Mouse (Mus musculus): ENCODE results near the gene Ndrg4. TPM values are rescaled to one million over a fixed set of nuclear protein-coding genes. Genes with fewer than 3 reads are reported as not detected.

The Ndrg4 gene
- total RNA-seq, 1 experiment, result 9.4 TPM

DNA sequence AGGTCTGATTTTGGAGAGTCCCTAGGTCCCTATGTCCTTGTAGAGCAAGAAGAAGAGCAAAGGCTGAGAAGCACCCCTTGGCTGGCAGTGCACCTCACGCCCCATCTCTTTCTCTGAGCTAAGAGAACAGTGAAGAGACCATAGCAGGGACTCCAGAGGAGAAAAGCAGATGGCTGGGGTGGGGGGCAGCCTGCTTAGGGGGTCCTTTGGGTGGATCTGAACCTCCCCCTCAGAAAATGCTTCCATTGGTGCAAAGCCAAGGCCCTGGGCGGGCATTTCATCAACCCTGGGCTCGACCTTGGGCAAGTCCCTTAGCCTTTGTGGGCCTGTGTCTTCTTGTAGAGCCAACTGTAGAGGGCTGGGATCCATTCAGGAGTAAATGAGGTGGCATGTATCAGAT lies 27.8 kb downstream of the Ndrg4 start:
- no peak overlapping the region for H3K27ac ChIP-seq (ENCODE audit: insufficient read depth, low read depth, low read length, poor library complexity, severe bottlenecking)

GRCm38 (mm10) chr8:95709579-95709978 lies 32.8 kb downstream of the Ndrg4 start:
- DNase-seq (ENCODE audit: low read depth, low spot score), result no peak
- in situ Hi-C loops (cut with MboI; ENCODE audit: low sequenced_read_pairs in 2 of 2, unreplicated experiment in 2 of 2), result loop anchor here in 1 of 2 experiments (10.0 kb wide), 1 partner anchor 105 kb away; no protein-coding TSS in a partner anchor
- peaks cover 0 to 27% of the 10 kb centered on the region in 2 experiments; a peak in 2 of 4 replicates for H3K4me1 ChIP-seq (ENCODE audit: control insufficient read depth in 2 of 2, insufficient read depth in 2 of 2, low read length in 2 of 2, poor library complexity in 1 of 2)

More for the DNA sequence above, 27.8 kb downstream of the Ndrg4 start:
- no peak overlapping the region for H3K4me3 ChIP-seq (ENCODE audit: insufficient read depth in 1 of 2, low read depth in 1 of 2, low read length in 2 of 2, poor library complexity in 1 of 2, severe bottlenecking in 1 of 2)
- no peaks in the 10 kb centered on the region for H3K36me3 ChIP-seq (ENCODE audit: control insufficient read depth, insufficient read depth, low read length, poor library complexity, severe bottlenecking)
- in situ Hi-C loops (cut with MboI; ENCODE audit: low sequenced_read_pairs in 2 of 2, unreplicated experiment in 2 of 2), result loop anchor here in 1 of 2 experiments (10.0 kb wide), 1 partner anchor 100 kb away; no protein-coding TSS in a partner anchor
- no peak for TF ChIP-seq MAFK (IDR thresholded peaks at IDR 0.05; ENCODE audit: insufficient read depth, low read depth, low read length)
- no peak for TF ChIP-seq ZNF384 (IDR thresholded peaks at IDR 0.05; ENCODE audit: low read depth, low read length)
- no peak for TF ChIP-seq HCFC1 (IDR thresholded peaks at IDR 0.05; ENCODE audit: borderline replicate concordance, insufficient read depth, low read length)
- no peak for TF ChIP-seq ZC3H11A (IDR thresholded peaks at IDR 0.05; ENCODE audit: borderline replicate concordance, low read depth, low read length)
- TF ChIP-seq CHD2 (IDR thresholded peaks at IDR 0.05; ENCODE audit: low read depth, low read length), result no peak
- no peak for DNase-seq (ENCODE audit: low read depth, low spot score)
- H3K9ac ChIP-seq (ENCODE audit: insufficient read depth, low read depth, low read length, poor library complexity, severe bottlenecking), result no peak overlapping the region
- H3K9me3 ChIP-seq (ENCODE audit: control insufficient read depth, insufficient read depth, low read depth, low read length), result no peaks in the 10 kb centered on the region
- H3K4me1 ChIP-seq (ENCODE audit: control insufficient read depth in 2 of 2, insufficient read depth in 2 of 2, low read length in 2 of 2, poor library complexity in 1 of 2), result peaks cover 5 to 15% of the 10 kb centered on the region in 2 experiments; a peak in 3 of 4 replicates

GRCm38 (mm10) chr8:95711029-95711428 lies 34.2 kb downstream of the Ndrg4 start:
- in situ Hi-C loops (cut with MboI; ENCODE audit: low sequenced_read_pairs in 2 of 2, unreplicated experiment in 2 of 2), result no loop called here
- no peak for DNase-seq (ENCODE audit: low read depth, low spot score)

More at GRCm38 (mm10) chr8:95709579-95709978, 32.8 kb downstream of the Ndrg4 start:
- Histone ChIP-seq H3K9ac (ENCODE audit: insufficient read depth, low read depth, low read length, poor library complexity, severe bottlenecking) (no peak overlapping the region), H3K9me3 (ENCODE audit: control insufficient read depth, insufficient read depth, low read depth, low read length) (no peaks in the 10 kb centered on the region), H3K4me3 (ENCODE audit: insufficient read depth in 1 of 2, low read depth in 1 of 2, low read length in 2 of 2, poor library complexity in 1 of 2, severe bottlenecking in 1 of 2) (no peak overlapping the region), H3K27ac (ENCODE audit: insufficient read depth, low read depth, low read length, poor library complexity, severe bottlenecking) (no peak overlapping the region), H3K36me3 (ENCODE audit: control insufficient read depth, insufficient read depth, low read length, poor library complexity, severe bottlenecking) (no peaks in the 10 kb centered on the region)
- TF ChIP-seq HCFC1 (IDR thresholded peaks at IDR 0.05; ENCODE audit: borderline replicate concordance, insufficient read depth, low read length) (no peak), ZC3H11A (IDR thresholded peaks at IDR 0.05; ENCODE audit: borderline replicate concordance, low read depth, low read length) (no peak), ZNF384 (IDR thresholded peaks at IDR 0.05; ENCODE audit: low read depth, low read length) (no peak), CHD2 (IDR thresholded peaks at IDR 0.05; ENCODE audit: low read depth, low read length) (no peak), MAFK (IDR thresholded peaks at IDR 0.05; ENCODE audit: insufficient read depth, low read depth, low read length) (no peak)

DNA sequence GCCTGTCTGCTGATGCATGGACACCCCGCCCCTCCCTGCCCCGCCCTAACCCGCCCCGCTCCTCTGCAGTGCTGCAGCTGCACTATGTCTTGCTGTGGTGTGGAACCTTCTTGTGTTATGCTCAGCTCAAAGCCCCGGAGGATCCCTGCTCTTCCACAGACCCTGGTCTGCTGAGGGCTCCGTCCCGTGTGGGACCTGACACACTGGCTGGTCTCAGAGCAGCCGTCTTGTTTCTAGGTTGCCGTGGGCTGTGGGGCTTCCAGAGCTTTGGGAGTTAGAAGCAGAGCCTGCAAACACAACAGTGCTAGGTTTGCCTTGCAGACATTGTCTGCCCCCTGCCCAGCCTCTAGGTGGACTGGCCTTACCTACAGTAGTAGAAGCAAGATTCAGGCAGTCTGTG lies 35.6 kb downstream of the Ndrg4 start:
- in situ Hi-C loops (cut with MboI; ENCODE audit: low sequenced_read_pairs in 2 of 2, unreplicated experiment in 2 of 2), result no loop called here
- no peak overlapping the region for H3K9ac ChIP-seq (ENCODE audit: insufficient read depth, low read depth, low read length, poor library complexity, severe bottlenecking)
- no peak for DNase-seq (ENCODE audit: low read depth, low spot score)
- peaks cover 2 to 31% of the 10 kb centered on the region in 2 experiments for H3K4me1 ChIP-seq (ENCODE audit: control insufficient read depth in 2 of 2, insufficient read depth in 2 of 2, low read length in 2 of 2, poor library complexity in 1 of 2)
- no peak overlapping the region for H3K4me3 ChIP-seq (ENCODE audit: insufficient read depth in 1 of 2, low read depth in 1 of 2, low read length in 2 of 2, poor library complexity in 1 of 2, severe bottlenecking in 1 of 2)
- no peak overlapping the region for H3K27ac ChIP-seq (ENCODE audit: insufficient read depth, low read depth, low read length, poor library complexity, severe bottlenecking)
- no peaks in the 10 kb centered on the region for H3K9me3 ChIP-seq (ENCODE audit: control insufficient read depth, insufficient read depth, low read depth, low read length)
- TF ChIP-seq CHD2 (IDR thresholded peaks at IDR 0.05; ENCODE audit: low read depth, low read length) (no peak), ZNF384 (IDR thresholded peaks at IDR 0.05; ENCODE audit: low read depth, low read length) (no peak), HCFC1 (IDR thresholded peaks at IDR 0.05; ENCODE audit: borderline replicate concordance, insufficient read depth, low read length) (no peak), MAFK (IDR thresholded peaks at IDR 0.05; ENCODE audit: insufficient read depth, low read depth, low read length) (no peak), ZC3H11A (IDR thresholded peaks at IDR 0.05; ENCODE audit: borderline replicate concordance, low read depth, low read length) (no peak)
- peaks cover 2% of the 10 kb centered on the region; the same call in 1 of the 2 replicates for H3K36me3 ChIP-seq (ENCODE audit: control insufficient read depth, insufficient read depth, low read length, poor library complexity, severe bottlenecking)

More at GRCm38 (mm10) chr8:95711029-95711428, 34.2 kb downstream of the Ndrg4 start:
- Histone ChIP-seq H3K9ac (ENCODE audit: insufficient read depth, low read depth, low read length, poor library complexity, severe bottlenecking) (no peak overlapping the region), H3K4me3 (ENCODE audit: insufficient read depth in 1 of 2, low read depth in 1 of 2, low read length in 2 of 2, poor library complexity in 1 of 2, severe bottlenecking in 1 of 2) (no peak overlapping the region), H3K36me3 (ENCODE audit: control insufficient read depth, insufficient read depth, low read length, poor library complexity, severe bottlenecking) (no peaks in the 10 kb centered on the region), H3K27ac (ENCODE audit: insufficient read depth, low read depth, low read length, poor library complexity, severe bottlenecking) (no peak overlapping the region), H3K4me1 (ENCODE audit: control insufficient read depth in 2 of 2, insufficient read depth in 2 of 2, low read length in 2 of 2, poor library complexity in 1 of 2) (peaks cover 2 to 27% of the 10 kb centered on the region in 2 experiments), H3K9me3 (ENCODE audit: control insufficient read depth, insufficient read depth, low read depth, low read length) (no peaks in the 10 kb centered on the region)
- TF ChIP-seq CHD2 (IDR thresholded peaks at IDR 0.05; ENCODE audit: low read depth, low read length), result no peak
- TF ChIP-seq ZC3H11A (IDR thresholded peaks at IDR 0.05; ENCODE audit: borderline replicate concordance, low read depth, low read length), result no peak
- TF ChIP-seq HCFC1 (IDR thresholded peaks at IDR 0.05; ENCODE audit: borderline replicate concordance, insufficient read depth, low read length), result no peak
- TF ChIP-seq MAFK (IDR thresholded peaks at IDR 0.05; ENCODE audit: insufficient read depth, low read depth, low read length), result no peak
- TF ChIP-seq ZNF384 (IDR thresholded peaks at IDR 0.05; ENCODE audit: low read depth, low read length), result no peak
